Mouse (Mus musculus) limb, embryonic 13.5 days (tissue): ENCODE data around the gene Tspan9. TPM values are rescaled to one million over a fixed set of nuclear protein-coding genes. Genes with fewer than 3 reads are reported as not detected.
A peak's percentile ranks its signal among the peaks of the same experiment; 100 is the strongest.

Experiments used
- ATAC-seq: fragments of 200-750 bp; cut with Nextera tagmentation; 2 replicates; pipeline ENCODE4 v1.8.0; 2017; ENCODE audit warnings: low read depth, moderate number of reproducible peaks, moderate TSS enrichment; ENCODE audit not compliant: low FRiP score
- H3K27ac ChIP-seq: fragments of 300-500 bp; sonication (generic); 2 replicates; pipeline ENCODE4 v1.5.1; 2015; ENCODE audit warnings: inconsistent platforms, mild to moderate bottlenecking, moderate library complexity
- H3K27me3 ChIP-seq: fragments of 300-500 bp; sonication (generic); 2 replicates; pipeline ENCODE4 v1.6.1; 2015; ENCODE audit warnings: mild to moderate bottlenecking, inconsistent platforms
- H3K36me3 ChIP-seq: fragments of 300-500 bp; sonication (generic); 2 replicates; pipeline ENCODE4 v1.6.1; 2015; ENCODE audit warnings: inconsistent platforms, mild to moderate bottlenecking, moderate library complexity
- H3K4me1 ChIP-seq: fragments of 300-500 bp; sonication (generic); 2 replicates; pipeline ENCODE4 v1.6.1; 2015; ENCODE audit warnings: inconsistent platforms
- H3K4me2 ChIP-seq: fragments of 300-500 bp; sonication (generic); replicated peaks from 2 replicates; pipeline ENCODE4 v1.6.1; 2015; ENCODE audit warnings: inconsistent platforms, mild to moderate bottlenecking, moderate library complexity
- H3K4me3 ChIP-seq: fragments of 300-500 bp; sonication (generic); 2 replicates; pipeline ENCODE4 v1.5.1; 2015; ENCODE audit warnings: moderate library complexity, mild to moderate bottlenecking, inconsistent platforms
- H3K9ac ChIP-seq: fragments of 300-500 bp; sonication (generic); 2 replicates; pipeline ENCODE4 v1.6.1; 2015; ENCODE audit warnings: mild to moderate bottlenecking, inconsistent platforms
- H3K9me3 ChIP-seq: fragments of 300-500 bp; sonication (generic); 2 replicates; pipeline ENCODE4 v1.6.1; 2016; ENCODE audit warnings: inconsistent platforms
- WGBS: fragments of 180-500 bp; shearing (Covaris S2); methylation state at CpG from one replicate; pipeline ENCODE4 v1.1.7; 2015; 5-methylcytosine and 5-hydroxymethylcytosine counted together
- polyA plus RNA-seq: library from polyadenylated mRNA; unstranded; fragments of >200 nt; fragmentation: Nextera tagmentation; extraction: Ambion mirVana; gene quantifications from 2 replicates; pipeline ENCODE4 v1.2.1, GENCODE M21; 2015

Gene Tspan9
- polyA plus RNA-seq, 1 experiment from 2014 or later = 125 TPM

DNA sequence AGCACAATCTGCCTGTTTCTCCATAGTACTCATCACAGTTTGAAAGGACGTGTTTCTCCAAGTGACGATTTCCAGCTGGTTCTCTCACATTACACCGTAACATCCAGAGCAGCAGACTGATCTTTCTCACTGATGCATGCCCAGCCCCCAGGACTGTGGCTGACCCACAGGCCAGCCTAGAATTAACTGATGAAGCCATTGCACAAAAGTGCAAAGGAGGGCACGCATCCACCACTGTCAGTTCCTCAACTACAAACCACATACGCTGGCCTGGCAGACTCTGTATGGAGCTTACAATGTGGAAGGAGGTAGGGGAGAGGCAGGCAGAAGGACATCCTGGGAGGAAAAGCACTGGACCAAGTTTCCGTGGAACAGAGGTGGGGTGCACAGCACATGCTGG is 101.6 kb downstream of the Tspan9 start:
- H3K4me3 ChIP-seq = no peak overlapping the region
- peaks cover 27% of the 10 kb centered on the region for H3K4me1 ChIP-seq
- H3K27me3 ChIP-seq = no peaks in the 10 kb centered on the region
- H3K9ac ChIP-seq = no peak overlapping the region
- H3K36me3 ChIP-seq = no peaks in the 10 kb centered on the region
- ATAC-seq = no peak
- H3K4me2 ChIP-seq = no peak overlapping the region
- no peaks in the 10 kb centered on the region for H3K9me3 ChIP-seq
- 47% methylated on average over 6 of the region's 6 CpGs for WGBS
- H3K27ac ChIP-seq = no peak overlapping the region; the same call in 1 of the 2 replicates

GRCm38 (mm10) chr6:128039077-128039766 is 104.2 kb downstream of the Tspan9 start:
- ATAC-seq = no peak
- Histone ChIP-seq H3K9me3 (no peaks in the 10 kb centered on the region), H3K36me3 (no peaks in the 10 kb centered on the region), H3K4me3 (no peak overlapping the region), H3K27me3 (no peaks in the 10 kb centered on the region), H3K9ac (no peak overlapping the region), H3K27ac (no peak overlapping the region), H3K4me2 (no peak overlapping the region), H3K4me1 (peaks cover 49% of the 10 kb centered on the region)
- 75% methylated on average over 9 of the region's 9 CpGs for WGBS

GRCm38 (mm10) chr6:128038568-128038967 is 104.8 kb downstream of the Tspan9 start:
- H3K36me3 ChIP-seq = no peaks in the 10 kb centered on the region
- H3K9ac ChIP-seq = no peak overlapping the region
- no peak overlapping the region for H3K4me2 ChIP-seq
- ATAC-seq = no peak
- peaks cover 4% of the 10 kb centered on the region for H3K27me3 ChIP-seq
- 42% methylated on average over 6 of the region's 6 CpGs for WGBS
- no peaks in the 10 kb centered on the region for H3K9me3 ChIP-seq
- H3K4me3 ChIP-seq = no peak overlapping the region
- no peak overlapping the region; the same call in 1 of the 2 replicates for H3K27ac ChIP-seq
- peaks cover 55% of the 10 kb centered on the region for H3K4me1 ChIP-seq

- H3K4me3 ChIP-seq = no peak overlapping the region
- no peak for ATAC-seq
- no peaks in the 10 kb centered on the region for H3K9me3 ChIP-seq
- H3K36me3 ChIP-seq = no peaks in the 10 kb centered on the region
- H3K4me1 ChIP-seq = peaks cover 60% of the 10 kb centered on the region
- peak overlapping the region; percentile 97; the same call in 1 of the 2 replicates for H3K4me2 ChIP-seq
- peaks cover 15% of the 10 kb centered on the region for H3K27me3 ChIP-seq
- H3K27ac ChIP-seq = no peak overlapping the region
- 74% methylated on average over 9 of the region's 9 CpGs for WGBS
- no peak overlapping the region for H3K9ac ChIP-seq
Observed at GRCm38 (mm10) chr6:128036597-128036996, 106.8 kb downstream of the Tspan9 start.

GRCm38 (mm10) chr6:128035930-128036309 is 107.5 kb downstream of the Tspan9 start:
- 8% methylated on average over 4 of the region's 4 CpGs for WGBS
- Histone ChIP-seq H3K4me2 (peak overlapping the region; percentile 97), H3K4me1 (peaks cover 64% of the 10 kb centered on the region), H3K27me3 (peaks cover 15% of the 10 kb centered on the region), H3K27ac (peak overlapping the region; percentile 22; the same call in 1 of the 2 replicates), H3K9me3 (no peaks in the 10 kb centered on the region), H3K4me3 (peak overlapping the region; percentile 58), H3K36me3 (no peaks in the 10 kb centered on the region), H3K9ac (peak overlapping the region; percentile 63; the same call in 1 of the 2 replicates)
- no peak for ATAC-seq

- Histone ChIP-seq H3K9me3 (no peaks in the 10 kb centered on the region), H3K4me1 (peaks cover 67% of the 10 kb centered on the region), H3K4me2 (peak overlapping the region; percentile 97), H3K36me3 (no peaks in the 10 kb centered on the region), H3K27me3 (peaks cover 15% of the 10 kb centered on the region), H3K27ac (peak overlapping the region; percentile 74; the same call in 1 of the 2 replicates), H3K4me3 (peak overlapping the region; percentile 58), H3K9ac (peak overlapping the region; percentile 63; the same call in 1 of the 2 replicates)
- WGBS = under 1% methylated on average over 34 of the region's 36 CpGs
- peak; percentile 45 for ATAC-seq
Observed at GRCm38 (mm10) chr6:128035250-128035929, 108.0 kb downstream of the Tspan9 start.

DNA sequence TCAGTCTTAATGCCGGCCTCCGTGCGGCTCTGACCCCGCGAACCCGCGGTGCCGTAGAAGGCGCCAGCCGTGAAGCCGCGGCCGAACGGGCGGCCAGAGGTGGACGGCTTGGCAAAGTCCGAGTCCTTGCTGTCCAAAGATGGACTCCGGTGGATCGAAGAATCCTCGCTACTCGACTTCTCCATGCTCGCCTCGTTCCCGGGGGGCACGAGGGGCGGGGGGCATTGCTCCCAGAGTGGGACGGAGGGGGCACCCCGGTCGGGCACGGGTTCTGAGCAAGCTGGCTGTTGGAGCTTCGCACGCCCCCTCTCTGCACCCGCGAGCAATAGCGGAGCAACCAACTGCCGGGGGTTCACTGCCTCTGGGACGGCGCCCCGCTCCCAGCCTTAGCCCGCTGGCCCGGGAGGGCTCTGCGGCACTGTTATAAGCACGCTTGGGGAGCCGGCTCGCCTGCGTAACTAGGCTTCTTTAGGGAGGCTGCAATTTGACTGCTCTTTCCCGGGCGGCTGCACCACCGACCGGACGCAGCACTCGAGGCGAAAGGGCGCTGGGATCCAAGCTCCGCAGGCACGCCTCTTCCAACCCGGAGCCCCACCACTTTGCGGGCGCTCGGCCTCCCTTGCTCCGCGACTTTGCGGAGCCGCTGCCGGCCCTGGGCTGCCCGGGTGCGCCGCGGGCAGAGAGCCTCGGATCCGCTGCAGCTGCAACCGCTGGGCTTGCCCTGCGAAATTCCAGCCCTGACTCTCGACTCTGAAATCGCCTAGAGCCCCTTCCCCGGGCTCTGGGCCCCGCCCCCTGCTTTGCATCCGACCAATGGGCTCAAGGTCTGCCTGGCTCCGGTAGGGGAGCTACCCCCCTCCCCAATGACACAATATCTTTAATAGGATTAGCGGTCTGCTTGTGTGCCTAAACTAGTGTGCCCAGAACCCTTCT is 108.8 kb downstream of the Tspan9 start:
- Histone ChIP-seq H3K4me3 (peak overlapping the region; percentile 58), H3K4me1 (peaks cover 73% of the 10 kb centered on the region)

GRCm38 (mm10) chr6:128033868-128034250 is 109.5 kb downstream of the Tspan9 start:
- peaks cover 15% of the 10 kb centered on the region for H3K27me3 ChIP-seq

More for the DNA sequence above, 108.8 kb downstream of the Tspan9 start:
- Histone ChIP-seq H3K27ac (peak overlapping the region; percentile 74), H3K9ac (peak overlapping the region; percentile 77), H3K9me3 (no peaks in the 10 kb centered on the region), H3K36me3 (no peaks in the 10 kb centered on the region), H3K4me2 (peak overlapping the region; percentile 97), H3K27me3 (peaks cover 15% of the 10 kb centered on the region)
- peak; percentile 86 for ATAC-seq
- under 1% methylated on average over 79 of the region's 80 CpGs for WGBS

GRCm38 (mm10) chr6:128033172-128033867 is 110.1 kb downstream of the Tspan9 start:
- Histone ChIP-seq H3K27ac (peak overlapping the region; percentile 6; the same call in 1 of the 2 replicates), H3K9ac (peak overlapping the region; percentile 77), H3K27me3 (peaks cover 15% of the 10 kb centered on the region), H3K4me2 (peak overlapping the region; percentile 97), H3K4me3 (peak overlapping the region; percentile 58), H3K9me3 (no peaks in the 10 kb centered on the region), H3K4me1 (peaks cover 81% of the 10 kb centered on the region), H3K36me3 (no peaks in the 10 kb centered on the region)
- no peak for ATAC-seq
- 40% methylated on average over 11 of the region's 11 CpGs for WGBS

More at GRCm38 (mm10) chr6:128033868-128034250, 109.5 kb downstream of the Tspan9 start:
- Histone ChIP-seq H3K9ac (peak overlapping the region; percentile 77), H3K4me2 (peak overlapping the region; percentile 97), H3K36me3 (no peaks in the 10 kb centered on the region), H3K9me3 (no peaks in the 10 kb centered on the region), H3K4me1 (peaks cover 80% of the 10 kb centered on the region), H3K4me3 (peak overlapping the region; percentile 58), H3K27ac (peak overlapping the region; percentile 6; the same call in 1 of the 2 replicates)
- WGBS = 17% methylated on average over 4 of the region's 4 CpGs
- ATAC-seq = no peak

DNA sequence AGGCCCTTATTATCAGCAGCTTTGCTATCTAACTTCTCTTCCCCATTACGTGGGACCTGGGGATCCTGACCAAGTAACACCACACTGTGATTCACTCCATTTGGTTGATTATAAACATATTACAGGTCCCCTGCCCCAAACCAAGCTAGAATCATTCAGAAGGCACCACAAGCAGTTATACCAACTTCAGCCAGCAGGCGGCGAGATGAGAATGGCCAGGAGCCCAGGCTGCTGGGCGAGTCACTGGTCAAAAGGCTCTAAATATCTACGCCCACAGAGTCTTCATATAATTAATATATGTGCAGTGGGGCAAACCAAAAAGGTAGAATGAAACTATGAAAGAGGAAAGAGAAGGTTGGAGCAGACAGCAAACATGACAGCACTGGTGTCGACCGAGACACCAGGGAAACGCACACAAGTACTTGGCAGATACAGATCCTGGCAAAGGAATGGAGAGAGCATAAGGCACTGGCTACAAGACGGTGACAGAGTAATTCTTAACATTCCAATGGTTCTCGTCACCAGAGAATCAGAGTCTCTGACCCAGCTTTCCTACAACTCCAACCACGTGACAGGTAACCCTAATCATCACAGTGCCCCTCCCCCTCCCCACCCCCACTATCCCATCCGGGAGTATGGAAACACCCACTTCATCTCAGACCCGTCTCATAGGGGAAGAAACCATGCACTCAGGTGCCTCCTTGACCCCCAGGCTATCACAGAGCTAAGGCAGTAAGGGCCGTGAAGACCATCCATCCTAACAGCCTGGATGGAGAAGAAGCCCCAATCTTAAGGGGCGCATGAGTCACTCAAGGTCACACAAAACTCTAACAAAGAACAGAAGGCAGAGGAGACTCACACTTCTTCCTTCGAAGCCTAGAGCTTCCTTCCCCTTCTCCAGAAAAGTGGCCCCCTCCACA is 110.9 kb downstream of the Tspan9 start:
- peaks cover 15% of the 10 kb centered on the region for H3K27me3 ChIP-seq
- no peak for ATAC-seq
- no peaks in the 10 kb centered on the region for H3K36me3 ChIP-seq
- peak overlapping the region; percentile 97 for H3K4me2 ChIP-seq
- peak overlapping the region; percentile 58 for H3K4me3 ChIP-seq
- 31% methylated on average over 16 of the region's 16 CpGs for WGBS
- H3K4me1 ChIP-seq = peaks cover 81% of the 10 kb centered on the region
- H3K9ac ChIP-seq = 0 out of 2 replicates have a peak overlapping the region, but pooled peaks have one; percentile 25
- H3K27ac ChIP-seq = no peak overlapping the region
- H3K9me3 ChIP-seq = no peaks in the 10 kb centered on the region
